Mouse (Mus musculus) megakaryocyte, embryonic 14.5 days (primary cell): ENCODE results near the gene Wdhd1. TPM values are rescaled to one million over a fixed set of nuclear protein-coding genes. Genes with fewer than 3 reads are reported as not detected.

Source experiments
- H3K27me3 ChIP-seq: replicated peaks from 2 replicates; pipeline ENCODE3; 2012; ENCODE audit warnings: inconsistent platforms
- H3K36me3 ChIP-seq: replicated peaks from 2 replicates; pipeline ENCODE3; 2012; ENCODE audit warnings: low read length, inconsistent platforms, mixed read lengths
- H3K4me1 ChIP-seq: 2 replicates; pipeline ENCODE4 v1.6.1; 2012; ENCODE audit warnings: inconsistent platforms
- H3K4me3 ChIP-seq: replicated peaks from 2 replicates; pipeline ENCODE3; 2012; ENCODE audit warnings: moderate library complexity, mild to moderate bottlenecking, inconsistent platforms
- H3K9me3 ChIP-seq: 2 replicates; pipeline ENCODE4 v1.6.1; 2012; ENCODE audit warnings: inconsistent platforms
- FLI1 ChIP-seq: IDR thresholded peaks from 2 replicates; pipeline ENCODE4 v1.6.1; 2012; ENCODE audit warnings: low read length, inconsistent platforms, mixed read lengths
- GATA1 ChIP-seq: IDR thresholded peaks from 3 replicates; pipeline ENCODE4 v1.6.1; 2012; ENCODE audit warnings: mixed read lengths, low read length, inconsistent platforms, borderline replicate concordance
- polyA plus RNA-seq: library from polyadenylated mRNA; stranded (reverse); fragments of >175 nt; gene quantifications from 2 replicates; pipeline ENCODE4 v1.2.3, GENCODE M21; 2012; ENCODE audit warnings: low replicate concordance; ENCODE audit not compliant: insufficient read depth

Gene Wdhd1
- polyA plus RNA-seq, 1 experiment = 2.5 TPM

GRCm38 (mm10) chr14:47224476-47225325 lies 52.0 kb downstream of the Wdhd1 start:
- no peaks in the 10 kb centered on the region for H3K36me3 ChIP-seq
- H3K4me1 ChIP-seq = no peaks in the 10 kb centered on the region
- peaks cover 6% of the 10 kb centered on the region; the same call in 1 of the 2 replicates for H3K9me3 ChIP-seq
- H3K4me3 ChIP-seq = no peak overlapping the region
- no peak for TF ChIP-seq FLI1
- no peak for TF ChIP-seq GATA1
- H3K27me3 ChIP-seq = no peaks in the 10 kb centered on the region

- no peaks in the 10 kb centered on the region for H3K27me3 ChIP-seq
- H3K36me3 ChIP-seq = no peaks in the 10 kb centered on the region
- H3K4me1 ChIP-seq = no peaks in the 10 kb centered on the region
- H3K4me3 ChIP-seq = no peak overlapping the region
- peaks cover 4% of the 10 kb centered on the region; the same call in 1 of the 2 replicates for H3K9me3 ChIP-seq
- TF ChIP-seq GATA1 (no peak), FLI1 (no peak)
Measured at GRCm38 (mm10) chr14:47222631-47223450, 53.8 kb downstream of the Wdhd1 start.

DNA sequence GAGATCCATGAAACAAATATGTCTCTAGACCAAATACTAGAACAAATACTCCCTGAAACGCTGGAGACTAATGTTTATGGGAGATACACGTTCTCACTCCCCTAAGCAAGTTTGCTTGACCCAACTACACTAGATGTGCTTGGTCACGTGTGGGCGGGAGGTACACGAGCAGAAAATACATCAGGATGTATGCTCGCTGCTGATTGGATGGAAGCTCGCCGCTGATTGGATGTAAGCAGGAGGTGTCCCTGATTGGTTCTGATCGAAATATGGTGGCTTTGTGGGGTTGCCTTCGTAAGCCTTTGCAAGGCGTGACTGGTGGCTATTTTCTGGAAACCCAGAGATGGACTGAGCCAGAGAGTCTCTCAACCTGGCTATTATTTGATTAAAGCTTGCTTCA lies 55.1 kb downstream of the Wdhd1 start:
- H3K4me3 ChIP-seq = no peak overlapping the region
- TF ChIP-seq GATA1 = no peak
- no peak for TF ChIP-seq FLI1
- peaks cover 4% of the 10 kb centered on the region; the same call in 1 of the 2 replicates for H3K9me3 ChIP-seq
- no peaks in the 10 kb centered on the region for H3K4me1 ChIP-seq
- peaks cover under 1% of the 10 kb centered on the region for H3K27me3 ChIP-seq
- no peaks in the 10 kb centered on the region for H3K36me3 ChIP-seq

DNA sequence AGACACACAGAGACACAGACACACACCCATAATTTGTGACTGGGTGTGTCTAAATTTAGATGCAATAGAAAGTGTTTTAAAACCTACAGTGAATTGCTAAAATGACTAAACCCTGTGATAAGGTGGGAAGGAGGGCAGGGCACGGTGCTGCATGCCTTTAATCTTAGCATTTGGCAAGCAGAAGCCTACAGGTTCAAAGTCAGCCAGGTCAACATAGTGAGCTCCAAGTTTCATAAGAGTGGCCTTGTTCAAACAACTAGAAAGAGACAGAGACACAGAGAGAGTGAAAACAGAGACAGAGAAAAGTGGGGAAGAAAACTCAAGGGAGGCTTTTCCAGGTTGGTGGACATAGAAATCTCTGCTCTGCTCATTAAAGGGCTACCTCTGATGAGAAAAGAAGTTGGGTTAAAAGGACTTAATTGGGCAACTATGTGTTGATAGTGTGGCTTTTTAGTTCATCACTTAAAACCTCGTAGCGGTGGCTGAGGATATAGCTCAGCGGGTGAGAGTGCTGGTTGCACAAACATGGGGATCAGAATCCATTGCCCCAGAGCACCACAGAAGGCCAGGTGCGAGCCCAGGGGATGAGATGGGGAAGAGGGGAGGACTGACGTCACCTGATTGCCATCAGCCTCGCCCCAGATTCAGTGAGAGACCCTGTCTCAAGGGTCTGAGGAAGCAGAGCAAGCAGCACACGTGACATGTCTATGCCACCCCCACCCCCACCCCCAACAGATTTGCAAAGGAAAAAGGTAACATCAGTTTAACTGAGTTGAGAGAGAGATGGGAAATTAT lies 56.2 kb downstream of the Wdhd1 start:
- no peak overlapping the region for H3K4me3 ChIP-seq
- no peaks in the 10 kb centered on the region for H3K9me3 ChIP-seq
- TF ChIP-seq GATA1 (no peak), FLI1 (no peak)
- peaks cover 2% of the 10 kb centered on the region for H3K27me3 ChIP-seq
- no peaks in the 10 kb centered on the region for H3K4me1 ChIP-seq
- H3K36me3 ChIP-seq = no peaks in the 10 kb centered on the region

DNA sequence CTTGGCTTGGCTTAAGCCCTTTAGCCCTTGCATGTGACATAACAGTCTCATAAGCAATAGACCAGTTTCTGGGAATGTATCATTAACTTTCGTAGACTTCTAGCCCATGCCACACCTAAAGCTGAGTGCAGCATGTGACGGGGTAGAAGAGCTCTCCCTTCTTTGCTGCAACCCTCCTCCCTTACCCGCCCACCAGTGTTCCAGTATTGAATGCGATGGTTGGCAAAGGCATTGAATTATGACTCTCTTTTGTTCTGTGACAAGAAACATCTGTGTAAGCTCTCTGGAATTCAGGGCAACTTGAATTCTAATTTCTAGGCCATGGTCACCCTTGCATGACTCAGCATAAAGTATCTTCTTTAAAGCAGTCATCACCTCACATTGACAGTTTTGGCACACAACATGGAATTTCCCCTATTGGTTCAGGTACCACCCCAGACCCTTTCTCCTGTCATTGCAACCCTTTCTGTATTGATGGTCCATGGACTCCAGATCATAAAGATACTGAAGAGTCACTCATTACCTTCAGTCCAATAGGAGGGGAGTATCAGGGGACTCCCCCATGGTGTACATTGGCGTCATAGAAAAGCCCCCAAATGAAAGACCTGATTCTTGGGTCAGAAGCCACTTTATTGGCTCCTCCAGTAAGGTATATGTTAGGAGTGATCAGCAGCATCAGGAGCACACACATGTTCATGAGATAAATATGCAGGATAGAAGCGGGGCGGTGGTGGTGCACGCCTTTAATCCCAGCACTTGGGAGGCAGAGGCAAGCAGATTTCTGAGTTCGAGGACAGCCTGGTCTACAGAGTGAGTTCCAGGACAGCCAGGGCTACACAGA lies 57.7 kb downstream of the Wdhd1 start:
- Histone ChIP-seq H3K27me3 (peaks cover 5% of the 10 kb centered on the region), H3K36me3 (no peaks in the 10 kb centered on the region), H3K4me3 (no peak overlapping the region), H3K4me1 (no peaks in the 10 kb centered on the region), H3K9me3 (no peaks in the 10 kb centered on the region)
- TF ChIP-seq FLI1 (no peak), GATA1 (no peak)

DNA sequence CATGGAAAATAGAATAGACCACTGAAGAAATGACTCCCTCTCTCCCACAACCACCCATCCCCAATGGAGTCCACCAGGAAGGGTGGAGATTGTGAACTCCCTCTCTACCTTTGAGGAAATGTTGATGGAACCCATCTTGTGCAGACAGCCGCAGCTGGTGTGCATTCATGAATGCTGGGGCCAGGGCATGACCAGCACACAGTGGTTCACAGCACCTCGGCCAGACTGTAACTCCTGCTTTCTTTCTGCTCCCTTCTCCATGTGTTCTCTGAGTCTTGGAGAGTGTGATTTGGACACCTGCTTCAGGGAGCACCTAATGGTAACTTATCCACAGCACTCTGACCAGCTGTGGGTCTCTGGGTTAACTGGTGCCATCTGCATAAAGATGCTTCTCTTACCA lies 60.1 kb downstream of the Wdhd1 start:
- H3K4me3 ChIP-seq = no peak overlapping the region
- TF ChIP-seq GATA1 = no peak
- no peak for TF ChIP-seq FLI1
- peaks cover 5% of the 10 kb centered on the region for H3K27me3 ChIP-seq
- H3K36me3 ChIP-seq = no peaks in the 10 kb centered on the region
- H3K9me3 ChIP-seq = no peaks in the 10 kb centered on the region
- H3K4me1 ChIP-seq = no peaks in the 10 kb centered on the region

DNA sequence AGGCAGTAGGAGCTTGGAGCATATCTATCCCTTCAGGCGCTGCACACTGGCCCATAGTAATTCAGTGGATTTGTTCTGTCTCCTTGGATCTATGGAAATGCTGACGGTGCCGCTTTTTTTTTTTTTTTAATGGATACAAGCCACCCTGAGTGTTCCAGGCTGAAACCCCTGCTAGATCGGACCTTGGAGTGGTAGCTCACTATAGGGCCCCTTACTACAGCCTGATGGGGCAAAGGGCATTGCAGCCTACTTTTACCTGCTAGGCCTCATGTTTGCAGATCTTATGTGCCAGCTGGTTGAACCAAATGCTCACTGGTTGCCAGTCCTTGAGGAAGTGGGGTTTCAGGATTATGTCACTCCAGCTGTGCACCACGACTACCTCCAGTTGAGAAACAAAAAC lies 62.3 kb downstream of the Wdhd1 start:
- Histone ChIP-seq H3K4me1 (no peaks in the 10 kb centered on the region), H3K4me3 (no peak overlapping the region), H3K36me3 (no peaks in the 10 kb centered on the region), H3K27me3 (peaks cover 5% of the 10 kb centered on the region), H3K9me3 (no peaks in the 10 kb centered on the region)
- TF ChIP-seq GATA1 = no peak

DNA sequence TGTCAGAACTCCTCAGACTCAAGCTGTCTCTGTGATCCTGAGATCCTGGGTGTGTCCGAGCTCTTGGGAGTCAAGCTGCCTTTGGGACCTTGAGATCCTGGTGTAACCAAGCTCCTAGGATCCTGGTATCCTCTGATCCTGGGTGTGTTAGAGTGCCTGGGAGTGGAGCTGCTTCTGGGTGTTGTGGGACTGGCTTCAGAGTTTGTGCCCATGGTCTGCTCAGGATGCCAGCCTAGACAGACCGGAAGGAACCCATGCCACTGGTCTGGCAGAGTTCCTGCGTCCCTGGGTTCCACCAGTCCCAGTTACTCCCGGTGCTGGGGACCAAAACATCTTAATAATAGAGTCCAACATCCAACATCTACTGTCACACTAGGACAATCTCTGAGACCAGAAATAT lies 63.4 kb downstream of the Wdhd1 start:
- H3K36me3 ChIP-seq = no peaks in the 10 kb centered on the region
- peaks cover 5% of the 10 kb centered on the region for H3K27me3 ChIP-seq
- no peak overlapping the region for H3K4me3 ChIP-seq
- H3K4me1 ChIP-seq = no peaks in the 10 kb centered on the region
- no peak for TF ChIP-seq GATA1
- no peaks in the 10 kb centered on the region for H3K9me3 ChIP-seq

- Histone ChIP-seq H3K4me3 (no peak overlapping the region), H3K4me1 (no peaks in the 10 kb centered on the region; the same call in 1 of the 2 replicates), H3K27me3 (peaks cover 4% of the 10 kb centered on the region), H3K9me3 (no peaks in the 10 kb centered on the region), H3K36me3 (no peaks in the 10 kb centered on the region)
- TF ChIP-seq GATA1 = no peak
- no peak for TF ChIP-seq FLI1
Measured at GRCm38 (mm10) chr14:47209669-47210164, 66.9 kb downstream of the Wdhd1 start.
